Mouse (Mus musculus): ENCODE results near the gene Dnajc2.

The Dnajc2 gene

GRCm38 (mm10) chr5:21785053-21785452 lies at the start of gene Dnajc2, which contains the start of gene Psmc2:
TSS of gene Dnajc2 (minus strand) at chr5:21785251.
TSS of gene Psmc2 (plus strand) at chr5:21785283.
- in situ Hi-C loops (cut with MboI) = no loop called here

GRCm38 (mm10) chr5:21831761-21832160 lies 46.7 kb upstream of the Dnajc2 start:
- in situ Hi-C loops (cut with MboI) = no loop called here

GRCm38 (mm10) chr5:21828855-21829254 lies 43.8 kb upstream of the Dnajc2 start:
- in situ Hi-C loops (cut with MboI) = no loop called here

GRCm38 (mm10) chr5:21827643-21828042 lies 42.6 kb upstream of the Dnajc2 start:
- in situ Hi-C loops (cut with MboI) = no loop called here

- in situ Hi-C loops (cut with MboI) = no loop called here
Observed at GRCm38 (mm10) chr5:21826370-21826769, 41.3 kb upstream of the Dnajc2 start.

- in situ Hi-C loops (cut with MboI) = no loop called here
Observed at GRCm38 (mm10) chr5:21813994-21814393, 28.9 kb upstream of the Dnajc2 start.

- in situ Hi-C loops (cut with MboI) = no loop called here
Observed at GRCm38 (mm10) chr5:21810924-21811323, 25.9 kb upstream of the Dnajc2 start.

- in situ Hi-C loops (cut with MboI) = no loop called here
Observed at GRCm38 (mm10) chr5:21804837-21805236, 19.8 kb upstream of the Dnajc2 start.

- in situ Hi-C loops (cut with MboI) = no loop called here
Observed at GRCm38 (mm10) chr5:21803691-21804188, 18.7 kb upstream of the Dnajc2 start.

- in situ Hi-C loops (cut with MboI) = no loop called here
Observed at GRCm38 (mm10) chr5:21802907-21803306, 17.9 kb upstream of the Dnajc2 start.

GRCm38 (mm10) chr5:21792166-21792565 lies 7.1 kb upstream of the Dnajc2 start:
- in situ Hi-C loops (cut with MboI) = no loop called here

GRCm38 (mm10) chr5:21789061-21789460 lies 4.0 kb upstream of the Dnajc2 start:
- in situ Hi-C loops (cut with MboI) = no loop called here

- in situ Hi-C loops (cut with MboI) = no loop called here
Observed at GRCm38 (mm10) chr5:21787186-21788105, 2.4 kb upstream of the Dnajc2 start.

- in situ Hi-C loops (cut with MboI) = no loop called here
Observed at GRCm38 (mm10) chr5:21786258-21787185, 1.5 kb upstream of the Dnajc2 start.

GRCm38 (mm10) chr5:21785776-21786175 lies 725 bp upstream of the Dnajc2 start:
- in situ Hi-C loops (cut with MboI) = no loop called here

GRCm38 (mm10) chr5:21784161-21785052 lies 644 bp downstream of the Dnajc2 start:
- in situ Hi-C loops (cut with MboI) = no loop called here

- in situ Hi-C loops (cut with MboI) = no loop called here
Observed at GRCm38 (mm10) chr5:21776491-21776890, 8.6 kb downstream of the Dnajc2 start.

GRCm38 (mm10) chr5:21769841-21770240 lies 15.2 kb downstream of the Dnajc2 start:
- in situ Hi-C loops (cut with MboI) = no loop called here

- in situ Hi-C loops (cut with MboI) = no loop called here
Observed at GRCm38 (mm10) chr5:21768506-21768905, 16.5 kb downstream of the Dnajc2 start.

GRCm38 (mm10) chr5:21745966-21746365 lies 39.1 kb downstream of the Dnajc2 start:
- in situ Hi-C loops (cut with MboI) = no loop called here

- in situ Hi-C loops (cut with MboI) = no loop called here
Observed at GRCm38 (mm10) chr5:21744651-21745050, 40.4 kb downstream of the Dnajc2 start.
